Comparison of ENCODE assay signal across 14 mouse cellular contexts in genomic region chr12:21330961-21331576, GRCm38 (mm10). TPM values are rescaled to one million over a fixed set of nuclear protein-coding genes. Genes with fewer than 3 reads are reported as not detected.
DNase-seq lines count a peak whose midpoint lies in the region; ATAC-seq and TF ChIP-seq lines count a peak whose summit lies in the region.
"Had no signal": no experiment of that assay in that cellular context is flagged by ENCODE, and none has a peak within 500 bp of the region (broad histone marks: within the 10 kb centered on the region; RNA-seq: fewer than 3 reads in every experiment).

No protein-coding gene starts in this region.

- no peaks in the 10 kb centered on the region for H3K27me3 ChIP-seq in heart, embryonic 12.5 days (replicated peaks)
- H3K27me3 ChIP-seq in heart, postnatal 0 days (ENCODE audit: control insufficient read depth, insufficient read depth, low read length): no peaks in the 10 kb centered on the region
- H3K27me3 ChIP-seq: forebrain, embryonic 15.5 days had no signal

- TF ChIP-seq EP300 in heart, postnatal 0 days (IDR thresholded peaks at IDR 0.05; ENCODE audit: low read depth): no peak

- no peak overlapping the region for H3K27ac ChIP-seq in heart, embryonic 12.5 days (ENCODE audit: poor library complexity, severe bottlenecking)
- peak overlapping the region; percentile 38 for H3K27ac ChIP-seq in heart, postnatal 0 days (ENCODE audit: low read depth)
- H3K27ac ChIP-seq: forebrain, embryonic 15.5 days had no signal

- no peak overlapping the region for H3K4me2 ChIP-seq in heart, embryonic 12.5 days
- no peak overlapping the region for H3K4me2 ChIP-seq in heart, postnatal 0 days (ENCODE audit: low read depth, low read length)
- H3K4me2 ChIP-seq: forebrain, embryonic 15.5 days had no signal

- peaks cover 10% of the 10 kb centered on the region for H3K4me1 ChIP-seq in heart, embryonic 12.5 days (replicated peaks)
- 0 out of 2 replicates have a peak, but pooled peaks cover 6% of the 10 kb centered on the region for H3K4me1 ChIP-seq in heart, postnatal 0 days (ENCODE audit: control insufficient read depth, insufficient read depth)
- H3K4me1 ChIP-seq: forebrain, embryonic 15.5 days had no signal

- no peaks in the 10 kb centered on the region for H3K9me3 ChIP-seq in heart, embryonic 12.5 days (replicated peaks)
- no peaks in the 10 kb centered on the region for H3K9me3 ChIP-seq in heart, postnatal 0 days (replicated peaks; ENCODE audit: control insufficient read depth, low read length)
- H3K9me3 ChIP-seq: forebrain, embryonic 15.5 days; G1E had no signal

- no peak overlapping the region for H3K4me3 ChIP-seq in heart, embryonic 12.5 days
- H3K4me3 ChIP-seq in heart, postnatal 0 days (ENCODE audit: low read depth, low read length): no peak overlapping the region
- H3K4me3 ChIP-seq: forebrain, embryonic 15.5 days had no signal

- peak; percentile 39 to 52 for DNase-seq in heart, adult 18-20 months
- DNase-seq in heart, postnatal 0 days (ENCODE audit: low spot score): peak; percentile 17
- DNase-seq in right cerebral cortex, postnatal 14 days: peak; percentile 49
- DNase-seq in embryo, embryonic 10 days (ENCODE audit: low spot score): no peak
- DNase-seq in yolk sac, embryonic 10.5 days (ENCODE audit: low spot score): no peak
- DNase-seq in adrenal gland, postnatal 4 days (ENCODE audit: low spot score in 2 of 2): no peak
- DNase-seq: adrenal gland, postnatal 36 days; cerebellum, adult 18-20 months; kidney, postnatal 4 days; spleen, adult 18-20 months had no signal

- 86% methylated on average over 10 of the region's 10 CpGs for WGBS in heart, embryonic 12.5 days
- 59% methylated on average over 10 of the region's 10 CpGs for WGBS in heart, postnatal 0 days

- no peak for TF ChIP-seq CTCF in heart, postnatal 0 days (IDR thresholded peaks at IDR 0.05; ENCODE audit: low read depth)

- no peak for ATAC-seq in heart, embryonic 12.5 days (ENCODE audit: insufficient number of reproducible peaks, low FRiP score)
- ATAC-seq in frontal cortex, adult (ENCODE audit: low TSS enrichment): peak; percentile 87
- ATAC-seq in heart, postnatal 0 days (ENCODE audit: insufficient read depth, low read depth): peak; percentile 57
- ATAC-seq: forebrain, embryonic 15.5 days had no signal

- peaks cover 85% of the 10 kb centered on the region for H3K36me3 ChIP-seq in heart, embryonic 12.5 days
- H3K36me3 ChIP-seq in heart, postnatal 0 days (replicated peaks; ENCODE audit: control insufficient read depth, insufficient read depth, low read length): peaks cover 75% of the 10 kb centered on the region

- H3K9ac ChIP-seq in heart, embryonic 12.5 days: no peak overlapping the region
- H3K9ac ChIP-seq in heart, postnatal 0 days (replicated peaks; ENCODE audit: low read depth, low read length): no peak overlapping the region
- H3K9ac ChIP-seq: forebrain, embryonic 15.5 days had no signal

RNA-seq across cellular contexts. Expression of gene Iah1, which starts 14.9 kb away (rescaled TPM):
- total RNA-seq in heart, adult 18-20 months (2021): 10 to 100 TPM; 12.0 to 16.0 TPM
- polyA plus RNA-seq in heart, embryonic 12.5 days (2016; fragmentation: Nextera tagmentation; extraction: Ambion mirVana): 37.3 and 39.0 TPM in 2 replicates
- 41.3 and 59.2 TPM in 2 replicates for total RNA-seq in heart, postnatal 0 days (2014; rRNA removed; ENCODE audit: low replicate concordance)
- polyA plus RNA-seq in heart, postnatal 0 days (2015; fragmentation: Nextera tagmentation; extraction: Ambion mirVana): 44.8 and 49.0 TPM in 2 replicates
- 10 to 100 TPM; 59.1 to 61.7 TPM for total RNA-seq in adrenal gland, postnatal 4 days (2021)

RNA-seq across cellular contexts. Expression of gene Adam17, which starts 42.4 kb away (rescaled TPM):
- 10 to 100 TPM; 42.8 to 50.2 TPM for total RNA-seq in heart, adult 18-20 months (2021)
- polyA plus RNA-seq in heart, embryonic 12.5 days (2016; fragmentation: Nextera tagmentation; extraction: Ambion mirVana): 38.6 and 39.9 TPM in 2 replicates
- total RNA-seq in heart, postnatal 0 days (2014; rRNA removed; ENCODE audit: low replicate concordance): 19.0 and 24.9 TPM in 2 replicates
- 16.5 and 16.6 TPM in 2 replicates for polyA plus RNA-seq in heart, postnatal 0 days (2015; fragmentation: Nextera tagmentation; extraction: Ambion mirVana)
- total RNA-seq in adrenal gland, postnatal 4 days (2021): 10 to 100 TPM; 48.9 to 57.0 TPM

RNA-seq across cellular contexts. Expression of gene Itgb1bp1, which starts 45.0 kb away (rescaled TPM):
- total RNA-seq in heart, adult 18-20 months (2021): 10 to 100 TPM; 43.3 to 44.6 TPM
- polyA plus RNA-seq in heart, embryonic 12.5 days (2016; fragmentation: Nextera tagmentation; extraction: Ambion mirVana): 31.4 and 31.9 TPM in 2 replicates
- total RNA-seq in heart, postnatal 0 days (2014; rRNA removed; ENCODE audit: low replicate concordance): 29.8 and 37.5 TPM in 2 replicates
- polyA plus RNA-seq in heart, postnatal 0 days (2015; fragmentation: Nextera tagmentation; extraction: Ambion mirVana): 42.1 and 43.4 TPM in 2 replicates
- 10 to 100 TPM; 53.9 to 57.4 TPM for total RNA-seq in adrenal gland, postnatal 4 days (2021)

RNA-seq across cellular contexts. Expression of gene Cpsf3, which starts 45.9 kb away (rescaled TPM):
- 10 to 100 TPM; 34.6 to 38.5 TPM for total RNA-seq in heart, adult 18-20 months (2021)
- 74.3 and 76.3 TPM in 2 replicates for polyA plus RNA-seq in heart, embryonic 12.5 days (2016; fragmentation: Nextera tagmentation; extraction: Ambion mirVana)
- 26.7 and 28.6 TPM in 2 replicates for total RNA-seq in heart, postnatal 0 days (2014; rRNA removed; ENCODE audit: low replicate concordance)
- 51.8 and 52.5 TPM in 2 replicates for polyA plus RNA-seq in heart, postnatal 0 days (2015; fragmentation: Nextera tagmentation; extraction: Ambion mirVana)
- 10 to 100 TPM; 84.3 to 88.2 TPM for total RNA-seq in adrenal gland, postnatal 4 days (2021)

Comparison
In these comparisons a context has a peak if more than half of its experiments do, and no peak if none do; other contexts are left out.
1. DNase-seq: peak in heart, adult 18-20 months (2 of 2), heart, postnatal 0 days (single experiment) and right cerebral cortex, postnatal 14 days (single experiment); none in embryo, embryonic 10 days (single experiment), yolk sac, embryonic 10.5 days (single experiment) and adrenal gland, postnatal 4 days (0 of 2).